Mouse (Mus musculus): ENCODE measurements around the gene Nfib.

GRCm38 (mm10) chr4:82392496-82392895, 313.1 kb downstream of the Nfib start:
- TF ChIP-seq POLR2A (IDR thresholded peaks at IDR 0.05; ENCODE audit: borderline replicate concordance, control insufficient read depth, low read depth, low read length) (no peak), CTCF (IDR thresholded peaks at IDR 0.05; ENCODE audit: control insufficient read depth, insufficient read depth, low read length) (no peak)

All from bone marrow, adult 2 months (tissue).